Comparison of ENCODE assay signal across 26 mouse cellular contexts in genomic region chr14:59685343-59685742, GRCm38 (mm10).
DNase-seq lines count a peak whose midpoint lies in the region; ATAC-seq and TF ChIP-seq lines count a peak whose summit lies in the region.
"Had no signal": no experiment of that assay in that cellular context is flagged by ENCODE, and none has a peak within 500 bp of the region (broad histone marks: within the 10 kb centered on the region; RNA-seq: fewer than 3 reads in every experiment).

No protein-coding gene starts in this region.

- no peaks in the 10 kb centered on the region for H3K9me3 ChIP-seq in hindbrain, embryonic 12.5 days (replicated peaks)
- H3K9me3 ChIP-seq in hindbrain, embryonic 11.5 days (ENCODE audit: control insufficient read depth, low read length): no peaks in the 10 kb centered on the region
- H3K9me3 ChIP-seq in embryonic facial prominence, embryonic 10.5 days: no peaks in the 10 kb centered on the region
- H3K9me3 ChIP-seq in embryonic facial prominence, embryonic 15.5 days (replicated peaks): no peaks in the 10 kb centered on the region
- no peaks in the 10 kb centered on the region for H3K9me3 ChIP-seq in liver, embryonic 11.5 days (ENCODE audit: control insufficient read depth, low read length)
- H3K9me3 ChIP-seq: hindbrain, embryonic 15.5 days; limb, embryonic 12.5 days; liver, embryonic 12.5 days had no signal

- ATAC-seq in hindbrain, embryonic 12.5 days (ENCODE audit: low FRiP score): no peak
- ATAC-seq in hindbrain, embryonic 11.5 days (ENCODE audit: low FRiP score): no peak
- ATAC-seq in embryonic facial prominence, embryonic 15.5 days (ENCODE audit: insufficient number of reproducible peaks, low FRiP score, low TSS enrichment, low read depth): no peak
- no peak for ATAC-seq in liver, embryonic 11.5 days (replicated peaks; ENCODE audit: low FRiP score)
- ATAC-seq: forebrain, embryonic 14.5 days; liver, embryonic 12.5 days; liver, postnatal 0 days; midbrain, embryonic 16.5 days; Patski had no signal

- no peak for TF ChIP-seq EP300 in heart, adult 2 months (IDR thresholded peaks at IDR 0.05; ENCODE audit: insufficient read depth, low read depth, low read length)

- peak in 1 of 2 experiments; percentile 14 for DNase-seq in heart, adult 2 months
- DNase-seq in heart, postnatal 25 days (ENCODE audit: low spot score): no peak
- no peak for DNase-seq in hindbrain, embryonic 11.5 days (ENCODE audit: low spot score)
- no peak for DNase-seq in embryonic facial prominence, embryonic 10.5 days (ENCODE audit: low spot score)
- no peak for DNase-seq in spleen, adult 12 weeks (ENCODE audit: low spot score)
- no peak for DNase-seq in liver, embryonic 11.5 days (ENCODE audit: low spot score)
- DNase-seq: adrenal gland, postnatal 10 days; cerebellum, adult 11 months; cerebellum, adult 9-11 months; gastrocnemius, postnatal 36 days; liver, postnatal 0 days; lung, postnatal 36 days; right cerebral cortex, postnatal 25 days; spleen, adult 18-20 months; thymus, adult 2 months; thymus, postnatal 36 days had no signal

- 0 out of 2 replicates have a peak overlapping the region, but pooled peaks have one; percentile 12 for H3K4me3 ChIP-seq in heart, adult 2 months
- no peak overlapping the region for H3K4me3 ChIP-seq in hindbrain, embryonic 12.5 days
- H3K4me3 ChIP-seq in hindbrain, embryonic 11.5 days (ENCODE audit: low read depth, low read length): no peak overlapping the region
- no peak overlapping the region for H3K4me3 ChIP-seq in embryonic facial prominence, embryonic 10.5 days
- H3K4me3 ChIP-seq in embryonic facial prominence, embryonic 15.5 days (replicated peaks): no peak overlapping the region
- H3K4me3 ChIP-seq in liver, embryonic 11.5 days (ENCODE audit: low read depth, low read length): no peak overlapping the region
- H3K4me3 ChIP-seq: hindbrain, embryonic 15.5 days; limb, embryonic 12.5 days; liver, embryonic 12.5 days had no signal

- intact Hi-C loops in heart, adult 2 months (cut with DNase I): no loop called here
- intact Hi-C loops in heart, postnatal 25 days (cut with DNase I): no loop called here

- no peaks in the 10 kb centered on the region for H3K36me3 ChIP-seq in heart, adult 2 months (ENCODE audit: control insufficient read depth, insufficient read depth, low read length)
- no peaks in the 10 kb centered on the region for H3K36me3 ChIP-seq in hindbrain, embryonic 12.5 days
- no peaks in the 10 kb centered on the region for H3K36me3 ChIP-seq in hindbrain, embryonic 11.5 days (ENCODE audit: control insufficient read depth, insufficient read depth, low read length)
- H3K36me3 ChIP-seq in embryonic facial prominence, embryonic 10.5 days (replicated peaks): no peaks in the 10 kb centered on the region
- H3K36me3 ChIP-seq in embryonic facial prominence, embryonic 15.5 days: no peaks in the 10 kb centered on the region
- no peaks in the 10 kb centered on the region for H3K36me3 ChIP-seq in liver, embryonic 11.5 days (ENCODE audit: control insufficient read depth, insufficient read depth, low read length)
- H3K36me3 ChIP-seq: hindbrain, embryonic 15.5 days; limb, embryonic 12.5 days; liver, embryonic 12.5 days had no signal

- H3K27me3 ChIP-seq in heart, adult 2 months (ENCODE audit: control insufficient read depth, insufficient read depth, low read length): no peaks in the 10 kb centered on the region
- H3K27me3 ChIP-seq in hindbrain, embryonic 12.5 days: peaks cover 5% of the 10 kb centered on the region; the same call in 1 of the 2 replicates
- no peaks in the 10 kb centered on the region for H3K27me3 ChIP-seq in hindbrain, embryonic 11.5 days (ENCODE audit: control insufficient read depth, insufficient read depth, low read length)
- no peaks in the 10 kb centered on the region for H3K27me3 ChIP-seq in embryonic facial prominence, embryonic 10.5 days (replicated peaks; ENCODE audit: low read depth, poor library complexity, severe bottlenecking)
- H3K27me3 ChIP-seq in embryonic facial prominence, embryonic 15.5 days: peaks cover 2% of the 10 kb centered on the region; the same call in 1 of the 2 replicates
- no peaks in the 10 kb centered on the region for H3K27me3 ChIP-seq in liver, embryonic 11.5 days (replicated peaks; ENCODE audit: control insufficient read depth, insufficient read depth, low read length)
- H3K27me3 ChIP-seq: hindbrain, embryonic 15.5 days; limb, embryonic 12.5 days; liver, embryonic 12.5 days had no signal

- no peak overlapping the region for H3K4me2 ChIP-seq in hindbrain, embryonic 12.5 days (replicated peaks)
- H3K4me2 ChIP-seq in hindbrain, embryonic 11.5 days (replicated peaks; ENCODE audit: low read depth, low read length): no peak overlapping the region
- no peak overlapping the region for H3K4me2 ChIP-seq in embryonic facial prominence, embryonic 15.5 days (replicated peaks)
- no peak overlapping the region for H3K4me2 ChIP-seq in liver, embryonic 11.5 days
- H3K4me2 ChIP-seq: hindbrain, embryonic 15.5 days; limb, embryonic 12.5 days; liver, embryonic 12.5 days; midbrain, embryonic 11.5 days had no signal

- no peak overlapping the region for H3K27ac ChIP-seq in heart, adult 2 months
- H3K27ac ChIP-seq in hindbrain, embryonic 12.5 days: 0 out of 2 replicates have a peak overlapping the region, but pooled peaks have one; percentile 17
- no peak overlapping the region for H3K27ac ChIP-seq in hindbrain, embryonic 11.5 days (ENCODE audit: low read depth, low read length)
- 0 out of 2 replicates have a peak overlapping the region, but pooled peaks have one; percentile 10 for H3K27ac ChIP-seq in embryonic facial prominence, embryonic 10.5 days (replicated peaks)
- H3K27ac ChIP-seq in embryonic facial prominence, embryonic 15.5 days (replicated peaks): peak overlapping the region; percentile 48; the same call in 1 of the 2 replicates
- H3K27ac ChIP-seq in liver, embryonic 11.5 days (ENCODE audit: low read depth, low read length): no peak overlapping the region
- H3K27ac ChIP-seq: hindbrain, embryonic 15.5 days; kidney, postnatal 0 days; limb, embryonic 12.5 days; liver, embryonic 12.5 days had no signal

- no peaks in the 10 kb centered on the region; the same call in 1 of the 2 replicates for H3K4me1 ChIP-seq in heart, adult 2 months (ENCODE audit: control insufficient read depth, insufficient read depth, low read length)
- peaks cover 8% of the 10 kb centered on the region; the same call in 1 of the 2 replicates for H3K4me1 ChIP-seq in hindbrain, embryonic 12.5 days
- no peaks in the 10 kb centered on the region for H3K4me1 ChIP-seq in hindbrain, embryonic 11.5 days (replicated peaks; ENCODE audit: control insufficient read depth, insufficient read depth, low read length)
- H3K4me1 ChIP-seq in embryonic facial prominence, embryonic 10.5 days: peaks cover 31% of the 10 kb centered on the region
- H3K4me1 ChIP-seq in embryonic facial prominence, embryonic 15.5 days: peaks cover 18% of the 10 kb centered on the region; the same call in 1 of the 2 replicates
- H3K4me1 ChIP-seq in liver, embryonic 11.5 days (replicated peaks; ENCODE audit: control insufficient read depth, insufficient read depth, low read length): no peaks in the 10 kb centered on the region; the same call in 1 of the 2 replicates
- H3K4me1 ChIP-seq: hindbrain, embryonic 15.5 days; liver, embryonic 12.5 days had no signal

- no peak overlapping the region for H3K9ac ChIP-seq in heart, adult 2 months (ENCODE audit: low read depth, low read length)
- H3K9ac ChIP-seq in hindbrain, embryonic 12.5 days: no peak overlapping the region
- no peak overlapping the region for H3K9ac ChIP-seq in hindbrain, embryonic 11.5 days (ENCODE audit: low read depth, low read length)
- H3K9ac ChIP-seq in embryonic facial prominence, embryonic 15.5 days: no peak overlapping the region
- no peak overlapping the region for H3K9ac ChIP-seq in liver, embryonic 11.5 days (ENCODE audit: low read depth, low read length)
- H3K9ac ChIP-seq: hindbrain, embryonic 15.5 days; limb, embryonic 12.5 days; liver, embryonic 12.5 days; liver, postnatal 0 days had no signal

- no peak for TF ChIP-seq POLR2A in heart, adult 2 months (IDR thresholded peaks at IDR 0.05; ENCODE audit: insufficient read depth, low read depth, low read length)

- WGBS in heart, adult 2 months: 33% methylated on average over 8 of the region's 8 CpGs
- 60% methylated on average over 8 of the region's 8 CpGs for WGBS in hindbrain, embryonic 12.5 days
- WGBS in hindbrain, embryonic 11.5 days: 74% methylated on average over 8 of the region's 8 CpGs
- 58% methylated on average over 8 of the region's 8 CpGs for WGBS in embryonic facial prominence, embryonic 10.5 days
- 36% methylated on average over 8 of the region's 8 CpGs for WGBS in embryonic facial prominence, embryonic 15.5 days
- 49% methylated on average over 8 of the region's 8 CpGs for WGBS in liver, embryonic 11.5 days

- no peak for TF ChIP-seq CTCF in heart, adult 2 months (IDR thresholded peaks at IDR 0.05)

- no peaks in the 10 kb centered on the region for H3K79me2 ChIP-seq in heart, adult 2 months (replicated peaks; ENCODE audit: control insufficient read depth, insufficient read depth, low read length)

Comparison
In these comparisons a context has a peak if more than half of its experiments do, and no peak if none do; other contexts are left out.
1. H3K27ac ChIP-seq: peak in hindbrain, embryonic 12.5 days (single experiment), embryonic facial prominence, embryonic 10.5 days (single experiment) and embryonic facial prominence, embryonic 15.5 days (single experiment); none in heart, adult 2 months (single experiment), hindbrain, embryonic 11.5 days (single experiment) and liver, embryonic 11.5 days (single experiment).